Mouse (Mus musculus) heart, embryonic 12.5 days (tissue): ENCODE results near the gene Cdh6. TPM values are rescaled to one million over a fixed set of nuclear protein-coding genes. Genes with fewer than 3 reads are reported as not detected.

Experiments used
- ATAC-seq: fragments of 200-750 bp; cut with Nextera tagmentation; 2 replicates; pipeline ENCODE4 v1.8.0; 2017; ENCODE audit warnings: moderate TSS enrichment, moderate library complexity; ENCODE audit not compliant: insufficient number of reproducible peaks, low FRiP score
- H3K27ac ChIP-seq: fragments of 300-500 bp; sonication (generic); 2 replicates; pipeline ENCODE4 v1.5.1; 2016; ENCODE audit warnings: mild to moderate bottlenecking, moderate library complexity; ENCODE audit not compliant: poor library complexity, severe bottlenecking
- H3K27me3 ChIP-seq: fragments of 300-500 bp; sonication (generic); replicated peaks from 2 replicates; pipeline ENCODE4 v1.6.1; 2016; ENCODE audit warnings: mild to moderate bottlenecking, moderate library complexity
- H3K36me3 ChIP-seq: fragments of 300-500 bp; sonication (generic); 2 replicates; pipeline ENCODE4 v1.6.1; 2016; ENCODE audit warnings: mild to moderate bottlenecking, moderate library complexity
- H3K4me1 ChIP-seq: fragments of 300-500 bp; sonication (generic); replicated peaks from 2 replicates; pipeline ENCODE4 v1.6.1; 2016; ENCODE audit warnings: mild to moderate bottlenecking
- H3K4me2 ChIP-seq: fragments of 300-500 bp; sonication (generic); 2 replicates; pipeline ENCODE4 v1.6.1; 2016; ENCODE audit warnings: mild to moderate bottlenecking, moderate library complexity
- H3K4me3 ChIP-seq: fragments of 300-500 bp; sonication (generic); 2 replicates; pipeline ENCODE4 v1.5.1; 2016; ENCODE audit warnings: mild to moderate bottlenecking
- H3K9ac ChIP-seq: fragments of 300-500 bp; sonication (generic); 2 replicates; pipeline ENCODE4 v1.6.1; 2016; ENCODE audit warnings: mild to moderate bottlenecking, moderate library complexity
- H3K9me3 ChIP-seq: fragments of 300-500 bp; sonication (generic); replicated peaks from 2 replicates; pipeline ENCODE4 v1.6.1; 2016; ENCODE audit warnings: mild to moderate bottlenecking, moderate library complexity
- WGBS: fragments of 180-500 bp; shearing (Covaris S2); methylation state at CpG from one replicate; pipeline ENCODE4 v1.1.7; 2016; 5-methylcytosine and 5-hydroxymethylcytosine counted together
- polyA plus RNA-seq: library from polyadenylated mRNA; unstranded; fragments of >200 nt; fragmentation: Nextera tagmentation; extraction: Ambion mirVana; gene quantifications from 2 replicates; pipeline ENCODE4 v1.2.1, GENCODE M21; 2016

The Cdh6 gene
- polyA plus RNA-seq, 1 experiment from 2014 or later: 2.7 TPM

DNA sequence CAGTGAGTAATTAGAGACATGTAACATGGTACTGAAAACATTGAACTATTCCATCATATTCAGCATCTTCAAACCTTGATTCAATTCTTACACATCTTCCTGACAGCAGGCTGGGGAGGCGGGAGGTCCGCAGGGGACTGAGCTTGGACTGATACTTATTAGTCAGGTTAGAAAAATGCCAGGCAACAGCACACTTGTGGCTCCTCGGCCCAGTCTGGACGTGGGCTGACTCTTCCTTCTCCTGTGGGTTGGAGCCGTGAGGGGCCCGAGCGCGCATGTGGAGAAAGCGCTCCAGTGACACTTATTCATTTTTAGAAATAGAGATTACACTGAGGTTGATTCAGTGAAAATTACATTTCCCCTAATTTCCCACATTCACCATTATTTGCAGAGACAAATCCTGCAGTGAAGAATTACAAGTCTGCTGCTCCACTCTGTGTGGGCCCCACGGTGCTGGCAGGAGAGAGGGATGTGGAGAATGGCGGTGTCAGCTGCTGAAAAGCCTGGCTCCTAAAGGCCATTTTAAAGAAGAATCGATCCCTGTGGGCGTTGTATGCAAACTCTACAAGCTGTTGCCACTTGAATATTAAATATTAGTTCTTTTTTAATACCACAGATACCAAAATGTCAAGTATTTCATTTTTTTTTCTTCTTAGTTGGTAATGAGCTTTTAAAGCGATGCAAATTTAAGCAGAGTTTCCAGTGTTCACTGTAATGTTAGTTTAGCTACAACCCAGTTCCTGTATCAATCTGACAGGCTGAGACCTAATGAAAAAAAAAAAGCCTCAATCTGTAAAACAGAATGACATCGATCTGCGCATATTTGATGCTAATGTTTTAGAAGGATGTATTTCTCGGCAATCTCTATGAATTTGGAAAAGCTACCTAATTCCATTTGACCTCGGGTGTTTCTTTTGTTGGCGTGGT is 79.3 kb downstream of the Cdh6 start:
- H3K36me3 ChIP-seq: no peaks in the 10 kb centered on the region
- no peak overlapping the region for H3K4me2 ChIP-seq
- H3K4me3 ChIP-seq: no peak overlapping the region
- H3K27ac ChIP-seq: no peak overlapping the region
- no peaks in the 10 kb centered on the region for H3K9me3 ChIP-seq
- no peak for ATAC-seq
- H3K4me1 ChIP-seq: peaks cover 10% of the 10 kb centered on the region
- WGBS: 81% methylated on average over 19 of the region's 19 CpGs
- no peaks in the 10 kb centered on the region for H3K27me3 ChIP-seq
- no peak overlapping the region for H3K9ac ChIP-seq

DNA sequence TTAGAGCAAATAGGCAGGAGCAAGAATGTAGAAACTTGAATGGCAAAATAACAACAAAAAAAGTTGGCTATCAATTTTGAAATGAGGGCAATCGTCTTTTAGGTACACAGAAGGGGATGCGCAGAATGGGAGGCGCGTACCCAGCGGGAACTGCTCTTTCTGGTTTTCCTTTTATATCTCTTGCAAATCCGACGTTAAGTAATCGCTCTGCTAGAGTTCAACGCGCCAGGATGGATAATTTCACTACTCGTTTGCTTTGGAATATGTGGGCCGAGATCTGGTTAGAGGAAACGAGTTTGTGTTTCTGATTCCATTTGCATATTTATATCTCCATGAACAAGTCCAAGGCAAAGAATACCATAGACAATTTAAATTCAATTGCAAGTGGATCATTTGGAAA is 81.4 kb downstream of the Cdh6 start:
- Histone ChIP-seq H3K27ac (no peak overlapping the region), H3K4me1 (peaks cover 16% of the 10 kb centered on the region), H3K9ac (no peak overlapping the region), H3K4me2 (no peak overlapping the region), H3K36me3 (no peaks in the 10 kb centered on the region), H3K9me3 (no peaks in the 10 kb centered on the region), H3K27me3 (no peaks in the 10 kb centered on the region), H3K4me3 (no peak overlapping the region)
- no peak for ATAC-seq
- 84% methylated on average over 13 of the region's 13 CpGs for WGBS

DNA sequence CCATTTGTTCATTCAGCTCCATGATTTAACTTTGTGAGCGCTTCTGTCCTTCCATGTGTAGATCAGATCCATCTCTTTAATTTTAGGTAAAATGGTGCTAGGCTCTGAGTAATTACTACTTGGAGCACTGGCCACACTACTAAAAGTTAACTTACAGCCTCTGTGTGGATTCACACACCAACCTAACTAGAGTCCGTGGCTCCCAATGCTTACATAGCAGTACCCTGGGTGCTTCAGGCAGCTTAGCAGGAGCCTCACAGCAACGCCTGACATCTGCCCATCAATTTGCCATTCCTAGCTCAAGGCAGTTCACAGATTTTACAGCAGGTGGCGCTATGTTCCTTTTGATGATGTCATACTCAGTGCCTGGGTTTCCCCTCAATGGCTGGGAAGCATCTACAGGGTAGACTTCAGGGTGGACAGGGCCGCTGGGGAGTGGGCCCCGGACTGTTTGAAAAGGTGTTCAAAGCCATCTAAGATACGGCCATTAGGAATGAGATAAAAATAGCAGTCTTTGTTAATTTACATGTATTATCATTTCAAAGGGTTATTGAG is 84.9 kb downstream of the Cdh6 start:
- H3K9me3 ChIP-seq: no peaks in the 10 kb centered on the region
- H3K27ac ChIP-seq: no peak overlapping the region
- H3K36me3 ChIP-seq: no peaks in the 10 kb centered on the region
- 41% methylated on average over 7 of the region's 7 CpGs for WGBS
- H3K27me3 ChIP-seq: no peaks in the 10 kb centered on the region
- H3K9ac ChIP-seq: no peak overlapping the region
- no peak overlapping the region for H3K4me3 ChIP-seq
- ATAC-seq: peak; percentile 33; the same call in 1 of the 2 replicates
- no peak overlapping the region for H3K4me2 ChIP-seq
- H3K4me1 ChIP-seq: 0 out of 2 replicates have a peak, but pooled peaks cover 6% of the 10 kb centered on the region

DNA sequence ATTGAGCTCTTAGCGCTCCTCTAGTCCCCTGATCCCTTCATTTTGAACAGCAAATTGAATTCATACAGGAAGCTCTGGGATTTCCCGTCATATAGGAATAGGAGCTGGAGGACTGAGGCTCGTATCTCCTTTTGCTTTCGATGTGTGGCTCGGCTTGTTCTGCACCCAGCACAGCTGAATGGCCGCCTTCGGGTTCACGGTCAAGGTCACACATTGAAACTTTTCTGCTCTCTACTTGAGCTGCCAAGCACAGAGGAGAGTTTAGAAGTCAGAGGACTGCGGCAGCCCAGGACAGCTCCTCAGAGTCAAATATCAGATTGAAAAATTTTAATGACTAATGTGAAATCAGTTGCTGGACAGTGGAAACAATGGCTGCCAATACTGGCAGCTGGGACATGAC is 88.7 kb downstream of the Cdh6 start:
- Histone ChIP-seq H3K4me1 (0 out of 2 replicates have a peak, but pooled peaks cover 6% of the 10 kb centered on the region), H3K4me2 (no peak overlapping the region), H3K27me3 (no peaks in the 10 kb centered on the region), H3K9me3 (no peaks in the 10 kb centered on the region), H3K4me3 (no peak overlapping the region), H3K9ac (no peak overlapping the region), H3K36me3 (no peaks in the 10 kb centered on the region), H3K27ac (no peak overlapping the region)
- no peak for ATAC-seq
- 81% methylated on average over 9 of the region's 9 CpGs for WGBS

DNA sequence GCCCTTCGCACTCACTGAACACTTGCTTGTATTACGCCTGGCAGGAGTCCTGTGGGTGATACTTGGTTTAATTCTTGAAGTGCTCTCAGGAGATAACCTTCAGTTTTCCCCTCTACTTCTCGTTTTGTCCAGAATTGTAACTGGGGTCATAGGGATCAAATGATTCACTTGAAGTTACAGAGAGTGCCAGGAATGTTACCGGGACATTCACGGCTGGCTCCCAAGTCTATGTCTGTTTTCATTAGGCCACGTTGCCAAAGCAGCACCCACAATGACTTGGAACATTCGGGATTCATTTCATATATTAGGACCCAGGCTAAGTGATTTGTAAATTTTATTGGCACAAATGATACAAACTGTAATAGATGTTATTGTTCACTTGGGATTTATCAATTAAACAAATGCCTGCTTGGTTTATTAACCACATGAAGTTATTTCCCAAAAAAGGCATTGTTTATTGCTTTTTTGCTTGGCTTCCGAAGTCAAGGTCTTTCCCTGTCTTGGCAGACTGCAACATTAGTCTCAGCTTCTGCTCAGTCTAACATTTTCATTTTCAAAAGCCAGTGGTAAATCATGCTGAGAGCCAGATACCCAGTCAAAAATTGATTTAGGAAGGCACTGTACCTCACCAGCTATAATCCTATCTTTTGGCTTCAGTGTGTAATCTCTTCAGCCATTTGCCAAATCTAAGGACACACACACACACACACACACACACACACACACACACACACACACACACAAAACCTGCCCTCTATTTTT is 96.4 kb downstream of the Cdh6 start:
- WGBS: 66% methylated on average over 8 of the region's 8 CpGs
- Histone ChIP-seq H3K36me3 (no peaks in the 10 kb centered on the region), H3K4me2 (no peak overlapping the region), H3K27me3 (no peaks in the 10 kb centered on the region), H3K4me3 (no peak overlapping the region), H3K9ac (no peak overlapping the region), H3K4me1 (0 out of 2 replicates have a peak, but pooled peaks cover 3% of the 10 kb centered on the region), H3K27ac (no peak overlapping the region), H3K9me3 (no peaks in the 10 kb centered on the region)
- ATAC-seq: no peak

DNA sequence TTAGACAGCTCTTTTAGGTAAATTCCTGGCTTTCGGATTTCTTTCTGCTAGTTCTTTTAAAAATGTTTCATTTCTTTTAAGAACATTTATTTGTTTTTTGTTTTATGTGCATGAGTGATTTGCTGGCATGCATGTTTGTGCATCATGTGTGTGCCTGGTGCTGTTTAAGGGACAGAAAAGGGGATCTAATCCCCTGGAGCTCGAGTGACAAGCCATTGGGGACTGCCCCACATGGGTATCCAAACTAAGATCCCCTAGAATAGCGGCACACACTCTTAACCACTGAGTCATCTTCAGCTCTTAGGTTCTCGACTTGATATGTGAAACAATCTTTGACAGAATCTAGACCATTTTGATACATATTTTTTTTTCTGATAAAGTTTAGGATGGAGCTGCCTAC is 99.4 kb downstream of the Cdh6 start:
- Histone ChIP-seq H3K27me3 (no peaks in the 10 kb centered on the region), H3K9ac (no peak overlapping the region), H3K9me3 (no peaks in the 10 kb centered on the region), H3K36me3 (no peaks in the 10 kb centered on the region), H3K4me2 (no peak overlapping the region), H3K4me1 (0 out of 2 replicates have a peak, but pooled peaks cover 5% of the 10 kb centered on the region), H3K4me3 (no peak overlapping the region), H3K27ac (no peak overlapping the region)
- 70% methylated on average over 4 of the region's 4 CpGs for WGBS
- no peak for ATAC-seq

DNA sequence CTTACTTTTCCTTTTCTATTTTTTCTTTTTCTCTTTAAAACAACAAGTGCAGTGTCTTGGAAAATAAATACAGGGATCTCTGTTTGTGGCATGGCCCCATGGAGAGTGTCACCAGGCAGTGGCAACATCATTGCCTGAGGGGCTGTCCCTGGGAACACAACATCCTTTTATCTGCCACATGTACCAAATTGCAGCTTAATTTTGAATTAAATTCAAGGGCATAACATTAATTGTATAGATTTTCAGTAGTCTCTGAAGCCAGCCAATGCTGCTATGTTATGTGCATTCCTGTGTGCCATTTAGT is 105.3 kb downstream of the Cdh6 start:
- no peaks in the 10 kb centered on the region for H3K36me3 ChIP-seq
- peaks cover 18% of the 10 kb centered on the region for H3K4me1 ChIP-seq
- H3K4me3 ChIP-seq: no peak overlapping the region
- peak overlapping the region; percentile 65; the same call in 1 of the 2 replicates for H3K4me2 ChIP-seq
- ATAC-seq: no peak
- no peak overlapping the region for H3K9ac ChIP-seq
- no peaks in the 10 kb centered on the region for H3K9me3 ChIP-seq
- H3K27me3 ChIP-seq: no peaks in the 10 kb centered on the region
- H3K27ac ChIP-seq: no peak overlapping the region

DNA sequence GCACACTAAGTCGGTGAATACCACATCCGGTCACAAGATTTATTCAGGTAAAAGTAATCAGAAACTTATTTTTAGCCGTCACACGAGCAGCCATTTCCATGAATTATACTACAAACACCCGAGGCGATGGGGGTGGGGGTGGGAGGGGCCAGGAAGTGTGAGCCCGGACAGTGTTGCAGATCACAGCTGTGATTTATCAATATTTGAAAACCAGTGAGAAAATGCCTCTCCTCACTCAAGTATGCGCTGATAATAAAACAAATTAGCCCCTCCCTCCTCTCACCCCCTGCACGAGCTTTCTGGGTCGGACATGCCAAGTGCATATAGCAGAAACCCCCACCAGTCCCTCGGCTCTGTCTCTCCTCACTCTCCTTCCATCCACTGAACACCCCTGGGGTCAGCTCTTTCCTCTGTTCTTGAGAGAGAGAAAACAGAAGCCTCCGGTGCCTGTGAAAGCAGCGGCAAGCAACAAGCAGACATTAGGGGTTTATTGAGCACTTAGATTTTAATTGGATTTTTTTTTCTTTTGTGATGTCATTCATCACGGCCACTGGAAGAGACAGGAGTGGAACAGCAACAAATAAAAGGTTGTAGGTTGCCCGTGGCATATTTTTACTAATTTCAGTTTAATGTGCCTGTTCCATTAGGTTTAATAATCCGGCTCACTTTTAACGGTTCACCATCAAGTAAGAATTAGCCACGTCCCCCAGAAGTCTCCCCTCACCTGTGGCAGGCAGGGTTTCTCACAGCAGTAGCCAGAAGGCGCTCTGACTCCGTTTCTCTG is 105.9 kb downstream of the Cdh6 start:
- peak overlapping the region; percentile 35 for H3K4me3 ChIP-seq
- ATAC-seq: peak; percentile 15; the same call in 1 of the 2 replicates
- peak overlapping the region; percentile 65 for H3K4me2 ChIP-seq
- no peaks in the 10 kb centered on the region for H3K27me3 ChIP-seq
- peaks cover 18% of the 10 kb centered on the region for H3K4me1 ChIP-seq
- peak overlapping the region; percentile 16; the same call in 1 of the 2 replicates for H3K9ac ChIP-seq
- H3K27ac ChIP-seq: no peak overlapping the region
- H3K36me3 ChIP-seq: no peaks in the 10 kb centered on the region
- no peaks in the 10 kb centered on the region for H3K9me3 ChIP-seq
- WGBS: 40% methylated on average over 20 of the region's 20 CpGs

DNA sequence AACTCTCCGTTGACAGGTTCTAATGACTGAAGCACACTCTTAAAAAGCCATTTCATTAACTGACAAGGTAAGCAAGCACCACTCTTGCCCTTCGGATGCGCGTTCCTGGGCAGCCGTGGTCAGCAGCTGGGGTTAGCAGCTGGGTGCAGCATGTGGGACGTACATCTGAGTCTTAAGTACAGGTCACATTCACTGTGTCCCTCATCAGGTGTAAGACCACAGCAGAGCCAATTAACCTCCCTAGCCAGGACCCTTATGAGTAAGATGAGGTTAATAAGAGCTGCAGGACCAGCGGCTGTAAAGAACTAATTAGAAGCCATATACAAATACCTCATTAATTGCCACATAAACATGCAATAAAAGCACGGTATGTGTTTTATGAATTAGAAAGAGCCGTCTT is 106.7 kb downstream of the Cdh6 start:
- no peak for ATAC-seq
- peaks cover 12% of the 10 kb centered on the region for H3K4me1 ChIP-seq
- H3K9me3 ChIP-seq: no peaks in the 10 kb centered on the region
- 71% methylated on average over 9 of the region's 9 CpGs for WGBS
- H3K27ac ChIP-seq: no peak overlapping the region
- H3K27me3 ChIP-seq: no peaks in the 10 kb centered on the region
- no peak overlapping the region for H3K4me3 ChIP-seq
- no peak overlapping the region for H3K9ac ChIP-seq
- H3K4me2 ChIP-seq: peak overlapping the region; percentile 65; the same call in 1 of the 2 replicates
- H3K36me3 ChIP-seq: no peaks in the 10 kb centered on the region

DNA sequence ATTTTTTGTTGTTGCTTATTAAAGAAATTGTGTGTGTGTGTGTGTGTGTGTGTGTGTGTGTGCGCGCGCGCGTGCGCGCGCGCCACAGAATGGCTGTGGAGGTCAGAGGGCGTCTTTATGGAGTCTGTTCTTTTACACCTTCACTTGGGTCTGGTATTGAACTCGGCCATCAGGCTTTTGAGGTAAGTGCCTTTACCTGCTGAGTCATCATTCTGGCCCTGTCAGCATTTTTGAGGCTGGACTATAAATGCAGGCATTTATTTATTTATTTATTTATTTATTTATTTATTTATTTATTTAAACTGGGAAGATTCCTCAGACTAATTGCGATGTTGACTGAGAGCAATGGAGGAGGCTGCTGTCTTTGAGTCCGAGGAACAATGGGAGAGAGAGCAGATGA is 109.8 kb downstream of the Cdh6 start:
- no peaks in the 10 kb centered on the region for H3K27me3 ChIP-seq
- WGBS: 90% methylated on average over 13 of the region's 13 CpGs
- no peak overlapping the region for H3K9ac ChIP-seq
- no peak overlapping the region for H3K4me2 ChIP-seq
- no peak overlapping the region for H3K27ac ChIP-seq
- H3K9me3 ChIP-seq: no peaks in the 10 kb centered on the region
- no peak for ATAC-seq
- no peaks in the 10 kb centered on the region for H3K36me3 ChIP-seq
- peaks cover 12% of the 10 kb centered on the region for H3K4me1 ChIP-seq
- no peak overlapping the region for H3K4me3 ChIP-seq
